In genomic region chr9:64688015-64688394, GRCm38 (mm10) we compare ENCODE assay signal across 20 mouse cellular contexts. TPM values are rescaled to one million over a fixed set of nuclear protein-coding genes. Genes with fewer than 3 reads are reported as not detected.
A peak's percentile ranks its signal among the peaks of the same experiment; 100 is the strongest.
DNase-seq lines count a peak whose midpoint lies in the region; ATAC-seq lines count a peak whose summit lies in the region.
"Had no signal": no experiment of that assay in that cellular context is flagged by ENCODE, and none has a peak within 500 bp of the region (broad histone marks: within the 10 kb centered on the region; RNA-seq: fewer than 3 reads in every experiment).

No protein-coding gene starts in this region.

- H3K9me3 ChIP-seq in hindbrain, embryonic 13.5 days = no peaks in the 10 kb centered on the region
- no peaks in the 10 kb centered on the region for H3K9me3 ChIP-seq in hindbrain, embryonic 10.5 days
- H3K9me3 ChIP-seq in midbrain, embryonic 15.5 days = no peaks in the 10 kb centered on the region
- no peaks in the 10 kb centered on the region for H3K9me3 ChIP-seq in midbrain, embryonic 10.5 days (replicated peaks)
- H3K9me3 ChIP-seq: embryonic facial prominence, embryonic 15.5 days; forebrain, embryonic 10.5 days; G1E; heart, embryonic 15.5 days; hindbrain, embryonic 12.5 days; limb, embryonic 13.5 days; neural tube, embryonic 12.5 days had no signal

- WGBS in hindbrain, embryonic 13.5 days = 45% methylated on average over 1 of the region's 1 CpGs
- 55% methylated on average over 1 of the region's 1 CpGs for WGBS in hindbrain, embryonic 10.5 days
- 70% methylated on average over 1 of the region's 1 CpGs for WGBS in midbrain, embryonic 15.5 days
- WGBS in midbrain, embryonic 10.5 days = 74% methylated on average over 1 of the region's 1 CpGs

- no peak overlapping the region for H3K4me3 ChIP-seq in hindbrain, embryonic 13.5 days
- no peak overlapping the region for H3K4me3 ChIP-seq in hindbrain, embryonic 10.5 days
- H3K4me3 ChIP-seq in midbrain, embryonic 15.5 days = no peak overlapping the region
- H3K4me3 ChIP-seq in midbrain, embryonic 10.5 days = no peak overlapping the region
- H3K4me3 ChIP-seq: embryonic facial prominence, embryonic 15.5 days; forebrain, embryonic 10.5 days; heart, adult 2 months; heart, embryonic 15.5 days; hindbrain, embryonic 12.5 days; limb, embryonic 13.5 days; neural tube, embryonic 12.5 days had no signal

- H3K9ac ChIP-seq in hindbrain, embryonic 13.5 days = no peak overlapping the region
- no peak overlapping the region for H3K9ac ChIP-seq in midbrain, embryonic 15.5 days
- H3K9ac ChIP-seq: embryonic facial prominence, embryonic 15.5 days; heart, embryonic 15.5 days; hindbrain, embryonic 12.5 days; limb, embryonic 13.5 days; neural tube, embryonic 12.5 days had no signal

- no peaks in the 10 kb centered on the region for H3K36me3 ChIP-seq in hindbrain, embryonic 13.5 days
- no peaks in the 10 kb centered on the region for H3K36me3 ChIP-seq in hindbrain, embryonic 10.5 days
- no peaks in the 10 kb centered on the region for H3K36me3 ChIP-seq in midbrain, embryonic 15.5 days (replicated peaks)
- H3K36me3 ChIP-seq in midbrain, embryonic 10.5 days = no peaks in the 10 kb centered on the region
- H3K36me3 ChIP-seq: embryonic facial prominence, embryonic 15.5 days; forebrain, embryonic 10.5 days; heart, embryonic 15.5 days; hindbrain, embryonic 12.5 days; limb, embryonic 13.5 days; neural tube, embryonic 12.5 days had no signal

- no peak overlapping the region for H3K4me2 ChIP-seq in hindbrain, embryonic 13.5 days
- H3K4me2 ChIP-seq in midbrain, embryonic 15.5 days = no peak overlapping the region
- H3K4me2 ChIP-seq: embryonic facial prominence, embryonic 15.5 days; heart, embryonic 15.5 days; hindbrain, embryonic 12.5 days; limb, embryonic 13.5 days; neural tube, embryonic 12.5 days had no signal

- H3K27me3 ChIP-seq in hindbrain, embryonic 13.5 days = no peaks in the 10 kb centered on the region
- H3K27me3 ChIP-seq in hindbrain, embryonic 10.5 days (ENCODE audit: insufficient read depth, poor library complexity, severe bottlenecking) = no peaks in the 10 kb centered on the region
- H3K27me3 ChIP-seq in midbrain, embryonic 15.5 days (replicated peaks) = no peaks in the 10 kb centered on the region
- H3K27me3 ChIP-seq in midbrain, embryonic 10.5 days (ENCODE audit: low read depth, poor library complexity, severe bottlenecking) = no peaks in the 10 kb centered on the region
- H3K27me3 ChIP-seq: embryonic facial prominence, embryonic 15.5 days; heart, embryonic 15.5 days; hindbrain, embryonic 12.5 days; neural tube, embryonic 12.5 days had no signal

- DNase-seq in hindbrain, embryonic 10.5 days (ENCODE audit: low spot score) = no peak
- DNase-seq in midbrain, embryonic 10.5 days (ENCODE audit: low spot score) = no peak
- peak; percentile 40 to 56 for DNase-seq in adrenal gland, postnatal 36 days
- no peak for DNase-seq in layer of hippocampus, postnatal 25 days (ENCODE audit: extremely low spot score in 1 of 2, low spot score in 1 of 2)
- DNase-seq in heart, postnatal 10 days = no peak
- DNase-seq: cerebellum, postnatal 14 days; gastrocnemius, postnatal 14 days; heart, adult 2 months; kidney, postnatal 25 days; thymus, postnatal 4 days had no signal

- intact Hi-C loops in heart, postnatal 10 days (cut with DNase I) = no loop called here

- H3K27ac ChIP-seq in hindbrain, embryonic 13.5 days = peak overlapping the region; percentile 30; the same call in 1 of the 2 replicates
- no peak overlapping the region; the same call in 1 of the 2 replicates for H3K27ac ChIP-seq in hindbrain, embryonic 10.5 days
- H3K27ac ChIP-seq in midbrain, embryonic 15.5 days = 0 out of 2 replicates have a peak overlapping the region, but pooled peaks have one; percentile 29
- no peak overlapping the region for H3K27ac ChIP-seq in midbrain, embryonic 10.5 days (replicated peaks)
- H3K27ac ChIP-seq: embryonic facial prominence, embryonic 15.5 days; forebrain, embryonic 10.5 days; heart, adult 2 months; heart, embryonic 15.5 days; hindbrain, embryonic 12.5 days; limb, embryonic 13.5 days; neural tube, embryonic 12.5 days had no signal

- ATAC-seq in hindbrain, embryonic 13.5 days (ENCODE audit: low FRiP score) = no peak
- no peak for ATAC-seq in midbrain, embryonic 15.5 days (replicated peaks)
- ATAC-seq: intestine, embryonic 16.5 days had no signal

- H3K4me1 ChIP-seq in hindbrain, embryonic 13.5 days (replicated peaks) = peaks cover 25% of the 10 kb centered on the region
- H3K4me1 ChIP-seq in hindbrain, embryonic 10.5 days (replicated peaks) = peaks cover 35% of the 10 kb centered on the region
- peaks cover 18% of the 10 kb centered on the region for H3K4me1 ChIP-seq in midbrain, embryonic 15.5 days
- peaks cover 9% of the 10 kb centered on the region for H3K4me1 ChIP-seq in midbrain, embryonic 10.5 days
- H3K4me1 ChIP-seq: embryonic facial prominence, embryonic 15.5 days; heart, embryonic 15.5 days had no signal

RNA-seq across cellular contexts. Expression of gene Rab11a, which starts 49.6 kb away (rescaled TPM):
- 381 and 422 TPM in 2 replicates for polyA plus RNA-seq in hindbrain, embryonic 13.5 days (2015; fragmentation: Nextera tagmentation; extraction: Ambion mirVana)
- polyA plus RNA-seq in hindbrain, embryonic 10.5 days (2016; fragmentation: Nextera tagmentation; extraction: Ambion mirVana) = 290 and 299 TPM in 2 replicates
- 401 and 402 TPM in 2 replicates for polyA plus RNA-seq in midbrain, embryonic 15.5 days (2015; fragmentation: Nextera tagmentation; extraction: Ambion mirVana)
- polyA plus RNA-seq in midbrain, embryonic 10.5 days (2016; fragmentation: Nextera tagmentation; extraction: Ambion mirVana) = 275 and 277 TPM in 2 replicates
- 100 to 1,000 TPM; 266 to 324 TPM for total RNA-seq in adrenal gland, postnatal 36 days (2021)
- total RNA-seq in layer of hippocampus, postnatal 25 days (2021) = 100 to 1,000 TPM; 241 to 253 TPM
- total RNA-seq in heart, postnatal 10 days (2021) = 100 to 1,000 TPM; 274 to 276 TPM

Comparison
In these comparisons a context has a peak if more than half of its experiments do, and no peak if none do; other contexts are left out.
1. H3K27ac ChIP-seq: peak in hindbrain, embryonic 13.5 days (single experiment) and midbrain, embryonic 15.5 days (single experiment); none in hindbrain, embryonic 10.5 days (single experiment) and midbrain, embryonic 10.5 days (single experiment).
2. DNase-seq: peak in adrenal gland, postnatal 36 days (2 of 2); none in hindbrain, embryonic 10.5 days (single experiment), midbrain, embryonic 10.5 days (single experiment), layer of hippocampus, postnatal 25 days (0 of 2) and heart, postnatal 10 days (0 of 2).